In the genomic region with DNA sequence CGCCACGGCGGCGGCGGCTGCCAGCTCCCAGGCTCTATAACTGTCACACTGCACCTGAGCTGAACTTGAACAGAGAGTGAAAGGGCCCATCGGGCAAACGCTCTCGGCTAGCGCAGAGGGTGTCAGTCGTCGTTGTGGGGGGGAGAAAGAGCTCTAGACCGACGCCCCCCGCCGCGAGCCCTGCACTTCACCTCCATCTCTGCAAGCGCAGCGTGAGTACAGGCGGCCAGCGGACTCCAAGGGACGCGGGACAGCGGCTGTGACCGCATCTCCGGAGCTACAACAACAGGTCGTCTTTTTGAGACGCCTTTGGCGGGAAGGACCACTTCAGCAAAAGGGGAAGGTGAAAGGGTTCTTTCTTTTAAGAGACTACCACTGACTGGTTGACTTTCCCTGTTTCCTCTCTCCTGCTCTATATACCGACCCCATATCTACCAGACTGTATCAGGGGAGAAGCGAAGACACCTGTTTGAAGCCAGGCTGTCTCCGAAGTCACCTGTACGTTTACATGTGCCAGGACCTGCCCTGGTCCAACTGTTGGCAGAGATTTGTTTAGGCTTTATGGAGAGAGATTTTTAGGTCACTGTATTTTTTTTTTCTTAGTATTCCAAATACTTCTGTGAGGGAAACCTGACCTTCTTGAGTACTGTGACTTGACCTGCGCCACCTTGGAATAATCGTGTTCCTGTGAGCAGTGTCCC, we compare ENCODE assay signal across 8 mouse cellular contexts. TPM values are rescaled to one million over a fixed set of nuclear protein-coding genes. Genes with fewer than 3 reads are reported as not detected.
DNase-seq lines count a peak whose midpoint lies in the region; ATAC-seq lines count a peak whose summit lies in the region.

Gene Kcnd2 (plus strand): TSS at position 13 of the 701 bp plus-strand sequence.

- no peaks in the 10 kb centered on the region for H3K36me3 ChIP-seq in intestine, embryonic 16.5 days (ENCODE audit: control insufficient read depth, insufficient read depth, low read length)
- H3K36me3 ChIP-seq in midbrain, embryonic 13.5 days = 0 out of 2 replicates have a peak, but pooled peaks cover 3% of the 10 kb centered on the region

- peaks cover 19% of the 10 kb centered on the region for H3K27me3 ChIP-seq in intestine, embryonic 16.5 days (replicated peaks; ENCODE audit: control insufficient read depth, insufficient read depth, low read length)
- no peaks in the 10 kb centered on the region for H3K27me3 ChIP-seq in midbrain, embryonic 13.5 days

- no peak for DNase-seq in cerebellum, adult 9-11 months
- peak; percentile 40 for DNase-seq in right cerebral cortex, postnatal 14 days
- DNase-seq in right cerebral cortex, adult 18-20 months = no peak
- no peak for DNase-seq in right cerebral cortex, postnatal 4 days
- DNase-seq in cerebellum, adult 11-12 months = no peak

- H3K9me3 ChIP-seq in intestine, embryonic 16.5 days (ENCODE audit: control insufficient read depth, low read length) = no peaks in the 10 kb centered on the region
- no peaks in the 10 kb centered on the region for H3K9me3 ChIP-seq in midbrain, embryonic 13.5 days

- WGBS in intestine, embryonic 16.5 days = 9% methylated on average over 34 of the region's 34 CpGs
- WGBS in midbrain, embryonic 13.5 days = 9% methylated on average over 34 of the region's 34 CpGs

- H3K9ac ChIP-seq in intestine, embryonic 16.5 days (ENCODE audit: low read depth, low read length) = peak within 1 kb of the TSS; percentile 65
- peak within 1 kb of the TSS; percentile 84 for H3K9ac ChIP-seq in midbrain, embryonic 13.5 days (replicated peaks)

- peak; percentile 1; the same call in 1 of the 2 replicates for ATAC-seq in cerebellum, adult (ENCODE audit: insufficient number of reproducible peaks, low FRiP score, low TSS enrichment)
- ATAC-seq in intestine, embryonic 16.5 days = peak; percentile 42; the same call in 1 of the 2 replicates
- ATAC-seq in midbrain, embryonic 13.5 days = no peak; the same call in 1 of the 2 replicates

- peaks cover 11% of the 10 kb centered on the region for H3K4me1 ChIP-seq in intestine, embryonic 16.5 days (ENCODE audit: control insufficient read depth, insufficient read depth, low read length)
- H3K4me1 ChIP-seq in midbrain, embryonic 13.5 days (replicated peaks) = peaks cover 9% of the 10 kb centered on the region

- H3K4me3 ChIP-seq in intestine, embryonic 16.5 days (ENCODE audit: low read length) = peak within 1 kb of the TSS; percentile 74
- peak within 1 kb of the TSS; percentile 95 for H3K4me3 ChIP-seq in midbrain, embryonic 13.5 days (replicated peaks)

- H3K4me2 ChIP-seq in intestine, embryonic 16.5 days (ENCODE audit: low read depth, low read length) = peak within 1 kb of the TSS; percentile 99
- peak within 1 kb of the TSS; percentile 81 for H3K4me2 ChIP-seq in midbrain, embryonic 13.5 days (replicated peaks)

- H3K27ac ChIP-seq in intestine, embryonic 16.5 days (ENCODE audit: low read length) = no peak within 1 kb of the TSS
- H3K27ac ChIP-seq in midbrain, embryonic 13.5 days = peak within 1 kb of the TSS; percentile 89

RNA-seq across cellular contexts. Expression of gene Kcnd2, which starts in this region (rescaled TPM):
- 0.37 and 0.54 TPM in 2 replicates for polyA plus RNA-seq in intestine, embryonic 16.5 days (2015; fragmentation: Nextera tagmentation; extraction: Ambion mirVana)
- polyA plus RNA-seq in midbrain, embryonic 13.5 days (2015; fragmentation: Nextera tagmentation; extraction: Ambion mirVana) = 8.4 and 8.6 TPM in 2 replicates

Comparison
In these comparisons a context has a peak if more than half of its experiments do, and no peak if none do; other contexts are left out.
1. Peak in ATAC-seq, H3K4me3 ChIP-seq, H3K9ac ChIP-seq and H3K4me2 ChIP-seq in intestine, embryonic 16.5 days; RNA of the gene not detected or under 1 TPM.